Mouse (Mus musculus): ENCODE measurements around the gene Hsdl1.
A peak's percentile ranks its signal among the peaks of the same experiment; 100 is the strongest.

The Hsdl1 gene

GRCm38 (mm10) chr8:119575366-119575726 lies 363 bp upstream of the Hsdl1 start:
- no peak for DNase-seq

GRCm38 (mm10) chr8:119572411-119572810 lies 2.6 kb downstream of the Hsdl1 start:
- peak; percentile 47 for DNase-seq

GRCm38 (mm10) chr8:119571135-119571534 lies 3.8 kb downstream of the Hsdl1 start:
- DNase-seq: peak; percentile 33

- DNase-seq: peak; percentile 78
Measured at GRCm38 (mm10) chr8:119569881-119570280, 5.1 kb downstream of the Hsdl1 start.

GRCm38 (mm10) chr8:119568951-119569350 lies 6.0 kb downstream of the Hsdl1 start:
- DNase-seq: peak; percentile 55

GRCm38 (mm10) chr8:119568251-119568650 lies 6.7 kb downstream of the Hsdl1 start:
- DNase-seq: no peak

GRCm38 (mm10) chr8:119566367-119566766 lies 8.6 kb downstream of the Hsdl1 start:
- no peak for DNase-seq

- DNase-seq: peak; percentile 60
Measured at GRCm38 (mm10) chr8:119563849-119564251, 11.1 kb downstream of the Hsdl1 start.

GRCm38 (mm10) chr8:119559402-119559720 lies 15.6 kb downstream of the Hsdl1 start:
- no peak for DNase-seq

- DNase-seq: peak; percentile 99
Measured at GRCm38 (mm10) chr8:119558603-119559401, 16.2 kb downstream of the Hsdl1 start, which contains the start of gene Mbtps1. Gene Mbtps1 (minus strand): TSS chr8:119558735.

- peak; percentile 89 for DNase-seq
Measured at GRCm38 (mm10) chr8:119557821-119558602, 17.0 kb downstream of the Hsdl1 start.

- no peak for DNase-seq
Measured at GRCm38 (mm10) chr8:119557132-119557531, 17.9 kb downstream of the Hsdl1 start.

- DNase-seq: no peak
Measured at GRCm38 (mm10) chr8:119555861-119556260, 19.1 kb downstream of the Hsdl1 start.

- DNase-seq: no peak
Measured at GRCm38 (mm10) chr8:119552967-119553366, 22.0 kb downstream of the Hsdl1 start.

GRCm38 (mm10) chr8:119548560-119549113 lies 26.3 kb downstream of the Hsdl1 start:
- no peak for DNase-seq

- no peak for DNase-seq
Measured at GRCm38 (mm10) chr8:119547019-119547691, 27.8 kb downstream of the Hsdl1 start.

- DNase-seq: no peak
Measured at GRCm38 (mm10) chr8:119545791-119546190, 29.2 kb downstream of the Hsdl1 start.

GRCm38 (mm10) chr8:119545180-119545579 lies 29.8 kb downstream of the Hsdl1 start:
- no peak for DNase-seq

- DNase-seq: no peak
Measured at GRCm38 (mm10) chr8:119544606-119545005, 30.4 kb downstream of the Hsdl1 start.

GRCm38 (mm10) chr8:119531973-119532372 lies 43.0 kb downstream of the Hsdl1 start:
- DNase-seq: no peak

- no peak for DNase-seq
Measured at GRCm38 (mm10) chr8:119531397-119531796, 43.6 kb downstream of the Hsdl1 start.

GRCm38 (mm10) chr8:119530937-119531336 lies 44.0 kb downstream of the Hsdl1 start:
- DNase-seq: no peak

GRCm38 (mm10) chr8:119528762-119529161 lies 46.2 kb downstream of the Hsdl1 start:
- no peak for DNase-seq

Measured in thymus, postnatal 4 days (tissue).